Mouse (Mus musculus): ENCODE measurements at regions not wholly inside any gene's neighbourhood (a gene's known extent, or its start where the extent isn't known, plus 50 kb on each side); places are given as distances from the start of the nearest gene placed in this dataset.

DNA sequence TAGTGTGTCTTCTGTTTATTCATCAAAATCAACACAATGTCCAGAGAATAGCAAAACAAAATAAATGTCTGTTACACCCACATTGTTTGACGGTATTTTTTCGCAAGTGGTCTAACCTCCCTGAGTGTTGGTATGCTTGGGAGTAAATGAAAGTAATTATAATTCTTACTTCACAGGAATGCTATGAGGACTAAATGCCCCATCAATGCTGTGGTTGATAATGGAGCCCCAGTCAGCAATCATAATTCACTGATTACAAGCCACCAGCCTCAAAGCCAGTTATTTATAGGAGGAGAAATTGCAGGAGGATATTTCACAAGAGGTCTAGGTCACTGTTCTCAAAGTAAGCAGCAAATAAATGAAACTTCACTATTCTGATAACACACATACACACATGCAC, 129.6 kb upstream of the Hand2 start:
- DNase-seq (ENCODE audit: low read depth): no peak

GRCm38 (mm10) chr8:57200280-57200679, 120.5 kb upstream of the Hand2 start:
- DNase-seq (ENCODE audit: low read depth): no peak

DNA sequence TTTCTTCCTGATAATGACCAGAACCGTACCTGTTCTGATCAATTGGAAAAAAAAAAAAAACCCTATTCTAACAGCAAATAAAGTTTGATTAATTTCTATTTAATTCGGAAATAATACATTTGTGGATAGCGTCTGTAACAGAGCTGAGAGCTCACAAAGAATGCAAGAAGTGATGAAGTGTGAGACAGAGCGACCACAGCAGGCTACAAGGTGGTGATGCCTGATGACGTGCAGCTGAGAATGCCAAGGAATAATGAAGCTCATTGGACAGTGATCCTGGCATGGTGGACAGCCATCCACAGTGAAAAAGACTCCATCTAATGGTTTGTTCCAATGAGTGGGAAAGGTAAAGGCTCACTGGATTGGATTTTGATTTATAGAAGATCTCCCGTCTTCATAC, 111.2 kb upstream of the Hand2 start:
- no peak for DNase-seq (ENCODE audit: low read depth)

DNA sequence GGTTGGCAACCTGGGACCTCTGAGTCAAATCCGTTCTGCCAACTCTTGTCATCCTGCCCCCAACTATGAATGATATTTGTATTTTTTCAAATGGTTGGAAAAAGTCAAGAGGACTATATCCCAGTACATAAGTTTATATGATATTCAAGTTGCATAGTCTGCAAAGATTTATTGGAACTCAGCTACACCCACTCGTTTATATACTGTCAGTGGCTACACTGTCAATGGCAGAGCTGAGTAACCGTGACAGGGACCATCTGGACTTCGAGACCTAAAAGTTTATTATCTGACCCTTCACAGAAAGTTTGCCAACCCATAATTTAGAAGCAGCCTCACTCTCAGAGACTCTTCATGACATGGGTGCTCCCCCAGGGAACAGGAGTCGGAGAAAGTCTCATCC, 107.7 kb upstream of the Hand2 start:
- DNase-seq (ENCODE audit: low read depth): no peak

DNA sequence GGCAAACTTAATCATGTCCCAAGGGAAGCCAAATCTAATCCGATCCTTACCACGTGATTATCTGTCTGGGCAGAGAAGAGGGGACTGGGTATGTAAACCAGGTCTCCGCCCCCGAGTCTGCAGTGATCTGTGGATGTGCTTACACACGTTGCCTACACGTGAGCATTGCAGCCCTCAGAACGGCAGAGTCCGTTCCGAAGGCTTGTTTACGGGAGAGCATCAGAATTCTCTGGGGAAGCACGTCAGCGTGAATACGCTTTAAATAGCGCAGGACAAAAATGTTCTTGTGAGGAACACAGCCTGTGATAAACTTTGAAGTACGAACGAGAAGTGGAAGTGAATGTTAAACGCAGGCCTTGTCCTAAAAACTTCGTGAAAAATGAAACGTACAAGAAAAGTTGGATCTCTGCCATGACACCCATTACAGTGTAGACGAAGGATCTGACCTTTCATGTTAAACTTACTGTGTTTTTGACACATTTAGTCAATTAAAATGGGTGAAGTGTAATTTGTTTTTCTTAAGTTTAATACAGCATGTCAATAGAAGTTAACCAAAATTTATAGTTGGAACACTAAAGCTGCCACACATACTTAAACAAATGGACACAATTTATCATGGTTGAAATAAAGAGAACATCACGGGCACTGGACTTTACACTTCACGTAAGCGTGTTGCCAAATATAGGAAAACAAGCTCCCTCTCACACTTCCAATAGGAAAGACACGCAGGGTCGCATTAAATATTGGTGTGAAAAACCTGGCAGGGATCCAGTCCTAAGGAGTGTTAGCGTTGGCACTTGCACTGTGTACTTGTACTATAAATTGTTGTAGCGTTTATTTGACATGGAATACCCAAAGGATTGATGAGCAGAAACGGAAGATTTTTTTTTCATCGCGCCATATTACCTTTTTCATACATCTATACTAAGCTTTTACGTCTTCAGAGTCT, 106.5 kb upstream of the Hand2 start:
- no peak for DNase-seq (ENCODE audit: low read depth)

GRCm38 (mm10) chr8:57230594-57230993, 90.2 kb upstream of the Hand2 start:
- DNase-seq (ENCODE audit: low read depth): no peak

DNA sequence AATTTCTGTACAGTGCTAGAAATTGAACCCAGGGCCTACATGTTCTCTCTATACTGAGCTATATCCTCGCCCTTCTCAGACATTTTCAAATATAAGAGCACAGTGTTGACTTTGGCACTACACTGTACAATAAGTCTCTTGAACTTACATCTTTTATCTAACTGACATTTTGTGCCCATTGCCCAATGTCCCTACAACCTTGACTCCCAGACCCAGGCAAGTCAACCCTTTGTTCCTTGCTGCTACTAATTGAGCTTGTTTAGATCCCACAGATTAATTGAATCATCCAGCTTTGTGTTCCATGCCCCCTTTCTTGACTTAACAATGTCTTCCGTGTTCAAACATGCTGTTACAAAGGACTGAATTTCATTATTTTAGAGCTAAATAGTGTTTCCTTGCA, 78.5 kb upstream of the Hand2 start:
- no peak for DNase-seq (ENCODE audit: low read depth)

GRCm38 (mm10) chr8:57249061-57249460, 71.7 kb upstream of the Hand2 start:
- no peak for DNase-seq (ENCODE audit: low read depth)
